Mouse (Mus musculus): ENCODE results near the gene Zmpste24. TPM values are rescaled to one million over a fixed set of nuclear protein-coding genes. Genes with fewer than 3 reads are reported as not detected.
A peak's percentile ranks its signal among the peaks of the same experiment; 100 is the strongest.

Zmpste24 gene
- polyA plus RNA-seq, 1 experiment from 2014 or later = 27.6 TPM

DNA sequence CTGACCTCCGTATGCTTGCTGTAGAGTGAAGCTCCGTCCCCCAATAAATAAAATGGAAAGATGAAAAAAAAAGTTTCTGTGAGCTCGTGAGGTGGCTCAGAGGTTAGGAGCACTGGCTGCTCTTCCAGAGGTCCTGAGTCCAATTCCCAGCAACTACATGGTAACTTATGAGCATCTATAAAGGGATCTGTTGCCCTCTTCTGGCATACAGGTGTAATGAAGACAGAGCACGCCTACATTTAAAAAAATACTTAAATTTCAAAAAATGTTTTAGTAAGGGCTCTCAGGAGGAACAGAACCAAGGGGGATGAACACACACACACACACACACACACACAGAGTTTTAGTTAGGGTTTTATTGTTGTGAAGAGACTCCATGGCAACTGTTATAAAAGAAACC lies 66.6 kb downstream of the Zmpste24 start:
- no peaks in the 10 kb centered on the region for H3K9me3 ChIP-seq (replicated peaks)
- H3K4me2 ChIP-seq (replicated peaks) = no peak overlapping the region
- H3K27ac ChIP-seq (replicated peaks) = no peak overlapping the region
- ATAC-seq (ENCODE audit: insufficient number of reproducible peaks, low FRiP score, low TSS enrichment, low read depth) = no peak
- WGBS = 60% methylated on average over 4 of the region's 4 CpGs
- H3K4me3 ChIP-seq (replicated peaks) = no peak overlapping the region
- H3K36me3 ChIP-seq = no peaks in the 10 kb centered on the region
- no peaks in the 10 kb centered on the region for H3K4me1 ChIP-seq
- no peak overlapping the region for H3K9ac ChIP-seq
- H3K27me3 ChIP-seq = no peaks in the 10 kb centered on the region

DNA sequence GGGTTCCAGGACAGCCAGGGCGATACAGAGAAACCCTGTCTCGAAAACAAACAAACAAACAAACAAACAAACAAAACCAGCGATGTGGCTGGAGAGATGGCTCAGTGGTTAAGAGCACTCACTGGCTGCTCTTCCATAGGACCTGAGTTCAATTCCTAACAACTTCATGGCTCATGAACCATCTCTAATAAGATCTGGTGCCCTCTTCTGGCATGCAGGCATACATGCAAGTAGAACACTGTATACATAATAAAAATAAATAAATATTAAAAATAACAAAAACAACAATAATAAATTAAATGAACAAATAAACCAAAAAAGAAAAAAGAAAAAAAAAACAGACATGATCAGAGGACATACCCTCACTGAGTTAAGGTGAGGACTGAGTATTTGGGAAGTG lies 68.4 kb downstream of the Zmpste24 start:
- ATAC-seq (ENCODE audit: insufficient number of reproducible peaks, low FRiP score, low TSS enrichment, low read depth) = no peak
- no peaks in the 10 kb centered on the region for H3K4me1 ChIP-seq
- H3K9me3 ChIP-seq (replicated peaks) = no peaks in the 10 kb centered on the region
- H3K27ac ChIP-seq (replicated peaks) = no peak overlapping the region
- no peaks in the 10 kb centered on the region for H3K27me3 ChIP-seq
- H3K36me3 ChIP-seq = no peaks in the 10 kb centered on the region
- H3K9ac ChIP-seq = no peak overlapping the region
- H3K4me3 ChIP-seq (replicated peaks) = no peak overlapping the region
- no peak overlapping the region for H3K4me2 ChIP-seq (replicated peaks)
- 73% methylated on average over 3 of the region's 3 CpGs for WGBS

DNA sequence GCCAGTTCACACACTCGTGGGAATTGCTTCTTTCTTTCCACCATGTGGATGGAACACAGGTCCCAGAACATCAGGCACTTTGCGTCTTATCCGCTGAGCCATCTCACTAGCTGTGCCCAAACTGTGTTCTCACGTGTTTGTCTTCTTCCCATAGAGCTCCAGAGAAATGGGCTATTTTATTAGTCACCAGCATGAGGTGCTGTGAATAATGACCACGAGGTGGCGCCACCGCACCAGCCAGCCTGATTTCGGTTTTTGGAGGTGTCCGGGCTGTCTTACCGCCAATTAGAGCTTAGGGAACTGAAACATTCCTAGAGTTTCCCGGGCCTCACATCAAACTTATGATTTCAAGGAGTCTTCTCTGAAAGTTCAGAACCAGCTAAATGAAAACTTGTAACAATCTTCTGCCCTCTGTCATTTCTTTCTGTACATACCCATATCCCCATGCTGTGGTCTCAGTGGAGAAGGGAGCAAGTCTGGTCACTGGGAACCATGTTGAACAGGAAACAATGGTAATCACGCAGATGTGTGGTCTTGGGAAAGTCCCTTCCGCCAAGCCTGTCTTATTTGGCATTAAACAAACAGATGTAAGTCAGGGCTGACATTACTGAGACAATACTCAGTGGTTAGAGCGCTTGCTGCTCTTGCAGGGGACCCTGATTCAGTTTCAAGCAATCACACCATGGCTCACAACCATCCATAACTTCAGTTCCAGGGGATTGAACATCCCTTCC lies 69.2 kb downstream of the Zmpste24 start:
- WGBS = 24% methylated on average over 14 of the region's 14 CpGs
- Histone ChIP-seq H3K4me1 (no peaks in the 10 kb centered on the region), H3K27ac (replicated peaks) (no peak overlapping the region), H3K4me3 (replicated peaks) (no peak overlapping the region), H3K9me3 (replicated peaks) (no peaks in the 10 kb centered on the region), H3K4me2 (replicated peaks) (no peak overlapping the region), H3K27me3 (no peaks in the 10 kb centered on the region), H3K36me3 (no peaks in the 10 kb centered on the region), H3K9ac (no peak overlapping the region)
- ATAC-seq (ENCODE audit: insufficient number of reproducible peaks, low FRiP score, low TSS enrichment, low read depth) = no peak

DNA sequence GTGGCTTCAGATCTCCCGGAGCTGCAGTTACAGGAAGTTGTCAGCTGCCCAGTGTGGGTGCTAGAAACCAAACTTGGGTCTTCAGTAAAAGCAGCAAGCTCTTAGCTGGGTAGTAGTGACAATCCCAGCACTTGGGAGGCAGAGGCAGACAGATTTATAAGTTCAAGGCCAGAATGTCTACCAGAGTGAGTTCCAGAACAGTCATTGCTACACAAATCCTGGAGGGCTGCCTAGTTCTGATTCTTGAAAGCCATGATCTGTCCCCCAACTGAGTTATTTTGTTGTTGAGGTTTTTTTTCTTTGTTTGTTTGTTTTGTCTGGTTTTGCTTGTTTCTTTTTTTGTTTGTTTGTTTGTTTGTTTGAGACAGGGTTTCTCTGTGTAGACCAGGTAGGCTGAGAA lies 69.9 kb downstream of the Zmpste24 start:
- Histone ChIP-seq H3K9ac (no peak overlapping the region), H3K4me3 (replicated peaks) (no peak overlapping the region), H3K27ac (replicated peaks) (no peak overlapping the region), H3K9me3 (replicated peaks) (no peaks in the 10 kb centered on the region), H3K27me3 (no peaks in the 10 kb centered on the region), H3K36me3 (no peaks in the 10 kb centered on the region), H3K4me2 (replicated peaks) (no peak overlapping the region), H3K4me1 (no peaks in the 10 kb centered on the region)
- WGBS = 42% methylated on average over 1 of the region's 1 CpGs
- ATAC-seq (ENCODE audit: insufficient number of reproducible peaks, low FRiP score, low TSS enrichment, low read depth) = no peak

DNA sequence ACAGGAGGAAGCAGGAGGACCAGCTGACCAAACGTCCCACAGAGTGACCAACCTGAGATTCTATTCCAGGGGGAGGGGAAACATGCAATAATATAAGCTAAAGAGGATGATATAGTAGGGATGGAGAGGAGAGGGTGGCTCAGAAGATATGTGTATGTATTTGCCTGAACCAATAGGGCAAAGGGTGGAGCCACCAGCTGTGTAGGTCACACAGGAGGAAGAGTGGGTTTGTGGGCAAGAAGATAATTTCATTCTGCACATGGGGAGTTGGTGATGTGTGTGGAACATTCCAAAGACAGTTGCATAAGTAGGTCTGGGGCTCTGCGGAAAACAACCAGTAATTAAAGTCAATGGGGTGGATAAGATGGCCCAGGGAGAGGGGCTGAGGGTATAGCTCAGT lies 72.4 kb downstream of the Zmpste24 start:
- no peak overlapping the region for H3K4me2 ChIP-seq (replicated peaks)
- no peaks in the 10 kb centered on the region for H3K4me1 ChIP-seq
- H3K9me3 ChIP-seq (replicated peaks) = no peaks in the 10 kb centered on the region
- WGBS = 58% methylated on average over 2 of the region's 2 CpGs
- H3K36me3 ChIP-seq = no peaks in the 10 kb centered on the region
- no peak overlapping the region for H3K4me3 ChIP-seq (replicated peaks)
- no peaks in the 10 kb centered on the region for H3K27me3 ChIP-seq
- no peak for ATAC-seq (ENCODE audit: insufficient number of reproducible peaks, low FRiP score, low TSS enrichment, low read depth)
- no peak overlapping the region for H3K9ac ChIP-seq
- no peak overlapping the region for H3K27ac ChIP-seq (replicated peaks)

DNA sequence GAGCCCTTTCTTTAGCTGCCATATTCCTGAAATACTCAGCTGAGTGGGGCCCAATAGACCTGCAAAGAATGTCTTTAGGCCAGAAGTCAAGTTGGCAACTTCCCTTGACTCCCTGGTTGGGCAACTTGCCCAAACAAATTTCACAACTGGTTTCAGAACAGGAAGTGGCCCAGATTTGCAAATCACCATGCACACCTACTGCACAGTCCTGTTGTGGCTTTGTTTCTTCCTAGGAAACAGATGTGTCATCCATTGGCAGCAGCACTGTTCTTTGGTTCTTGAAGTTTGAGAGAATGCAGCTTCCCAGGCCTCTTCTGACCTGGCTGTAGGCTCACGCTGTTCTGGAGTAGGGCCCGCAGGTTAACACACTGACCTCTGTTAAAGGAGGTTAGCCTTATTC lies 74.1 kb downstream of the Zmpste24 start:
- Histone ChIP-seq H3K36me3 (no peaks in the 10 kb centered on the region), H3K4me2 (replicated peaks) (no peak overlapping the region), H3K4me1 (no peaks in the 10 kb centered on the region), H3K9me3 (replicated peaks) (no peaks in the 10 kb centered on the region), H3K27ac (replicated peaks) (no peak overlapping the region), H3K9ac (no peak overlapping the region), H3K4me3 (replicated peaks) (no peak overlapping the region), H3K27me3 (no peaks in the 10 kb centered on the region)
- 79% methylated on average over 2 of the region's 2 CpGs for WGBS
- ATAC-seq (ENCODE audit: insufficient number of reproducible peaks, low FRiP score, low TSS enrichment, low read depth) = no peak

DNA sequence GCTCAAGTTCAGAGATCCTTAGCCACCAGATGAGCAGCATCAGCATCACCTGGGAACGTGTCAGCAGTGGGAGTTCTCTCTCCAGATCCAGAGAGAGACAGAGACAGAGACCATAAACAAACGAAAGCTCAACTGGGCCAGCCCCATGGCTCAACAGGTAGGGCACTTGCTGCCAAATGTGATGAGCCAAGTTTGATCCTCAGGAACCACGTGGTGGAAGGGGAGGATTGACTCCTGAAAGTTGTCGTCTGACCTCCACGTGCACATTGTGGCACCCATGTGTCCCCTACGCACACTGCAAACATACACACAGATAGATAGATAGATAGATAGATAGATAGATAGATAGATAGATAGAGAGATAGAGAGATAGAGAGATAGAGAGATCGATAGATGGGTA lies 74.6 kb downstream of the Zmpste24 start:
- ATAC-seq (ENCODE audit: insufficient number of reproducible peaks, low FRiP score, low TSS enrichment, low read depth) = no peak
- no peak overlapping the region for H3K4me2 ChIP-seq (replicated peaks)
- no peak overlapping the region for H3K27ac ChIP-seq (replicated peaks)
- no peaks in the 10 kb centered on the region for H3K4me1 ChIP-seq
- no peaks in the 10 kb centered on the region for H3K36me3 ChIP-seq
- H3K27me3 ChIP-seq = no peaks in the 10 kb centered on the region
- 80% methylated on average over 7 of the region's 7 CpGs for WGBS
- no peak overlapping the region for H3K4me3 ChIP-seq (replicated peaks)
- H3K9ac ChIP-seq = no peak overlapping the region
- H3K9me3 ChIP-seq (replicated peaks) = no peaks in the 10 kb centered on the region

DNA sequence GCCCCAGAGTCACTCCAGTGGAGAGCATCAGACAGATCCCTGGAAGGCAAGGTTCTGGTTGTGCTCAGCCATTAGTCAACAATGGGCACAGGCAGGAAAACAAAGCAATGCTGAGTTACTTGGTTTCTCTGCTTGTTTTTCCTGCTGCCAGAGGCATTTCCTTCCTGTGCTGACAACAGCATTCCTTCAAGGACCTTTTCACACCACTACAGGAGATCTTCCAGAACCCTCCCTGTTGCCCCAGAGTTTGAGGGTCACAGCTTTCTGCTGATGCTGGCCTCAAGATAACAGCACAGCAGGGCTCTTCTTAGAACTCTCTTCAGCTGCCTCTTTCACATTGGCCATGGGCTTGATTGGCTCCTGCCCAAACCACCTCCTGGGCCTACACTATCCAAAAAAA lies 76.1 kb downstream of the Zmpste24 start:
- no peaks in the 10 kb centered on the region for H3K27me3 ChIP-seq
- no peak overlapping the region for H3K4me3 ChIP-seq (replicated peaks)
- H3K4me1 ChIP-seq = peaks cover 5% of the 10 kb centered on the region; the same call in 1 of the 2 replicates
- no peaks in the 10 kb centered on the region for H3K9me3 ChIP-seq (replicated peaks)
- ATAC-seq (ENCODE audit: insufficient number of reproducible peaks, low FRiP score, low TSS enrichment, low read depth) = no peak
- H3K4me2 ChIP-seq (replicated peaks) = no peak overlapping the region
- no peaks in the 10 kb centered on the region for H3K36me3 ChIP-seq
- H3K9ac ChIP-seq = no peak overlapping the region
- no peak overlapping the region for H3K27ac ChIP-seq (replicated peaks)

DNA sequence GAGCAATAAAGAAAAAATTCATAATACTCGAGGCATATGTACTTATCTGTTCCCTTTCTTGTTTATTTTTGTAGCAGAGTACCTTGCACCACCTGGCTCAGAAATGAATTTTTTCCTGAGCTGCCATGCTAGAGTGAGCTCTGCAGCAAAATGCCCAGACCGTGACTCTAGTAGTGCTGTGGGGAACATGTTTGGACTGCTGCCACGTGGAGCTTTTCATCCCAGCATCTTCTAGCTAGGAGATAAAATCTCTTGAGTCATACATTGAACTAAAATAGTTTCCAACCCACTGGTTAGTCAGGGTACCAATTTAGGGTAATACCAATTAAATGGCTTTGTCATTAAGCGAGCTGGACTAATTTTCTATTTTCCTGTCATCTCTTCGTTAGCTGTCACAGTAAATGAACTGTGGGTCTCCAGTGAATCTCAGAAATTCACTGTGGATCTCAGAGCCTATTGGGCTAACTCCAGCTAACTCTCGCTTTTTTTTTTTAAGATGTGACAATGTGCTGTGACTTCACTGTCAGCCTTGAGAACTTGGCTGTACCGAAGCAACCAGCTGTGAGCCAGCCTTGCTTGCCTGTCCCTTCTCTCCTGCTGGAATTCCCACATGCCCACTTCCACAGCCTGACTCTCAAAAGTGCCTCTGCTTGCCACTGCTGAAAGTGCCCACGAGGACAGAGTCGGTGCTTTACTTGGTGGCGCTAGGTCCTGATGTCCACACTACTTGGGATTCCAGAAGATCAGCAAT lies 77.8 kb downstream of the Zmpste24 start:
- no peak overlapping the region for H3K4me3 ChIP-seq (replicated peaks)
- ATAC-seq (ENCODE audit: insufficient number of reproducible peaks, low FRiP score, low TSS enrichment, low read depth) = no peak
- H3K27me3 ChIP-seq = no peaks in the 10 kb centered on the region
- no peak overlapping the region for H3K27ac ChIP-seq (replicated peaks)
- no peak overlapping the region for H3K9ac ChIP-seq
- peaks cover 13% of the 10 kb centered on the region for H3K4me1 ChIP-seq
- no peaks in the 10 kb centered on the region for H3K9me3 ChIP-seq (replicated peaks)
- H3K36me3 ChIP-seq = no peaks in the 10 kb centered on the region
- WGBS = 62% methylated on average over 10 of the region's 10 CpGs
- H3K4me2 ChIP-seq (replicated peaks) = no peak overlapping the region

DNA sequence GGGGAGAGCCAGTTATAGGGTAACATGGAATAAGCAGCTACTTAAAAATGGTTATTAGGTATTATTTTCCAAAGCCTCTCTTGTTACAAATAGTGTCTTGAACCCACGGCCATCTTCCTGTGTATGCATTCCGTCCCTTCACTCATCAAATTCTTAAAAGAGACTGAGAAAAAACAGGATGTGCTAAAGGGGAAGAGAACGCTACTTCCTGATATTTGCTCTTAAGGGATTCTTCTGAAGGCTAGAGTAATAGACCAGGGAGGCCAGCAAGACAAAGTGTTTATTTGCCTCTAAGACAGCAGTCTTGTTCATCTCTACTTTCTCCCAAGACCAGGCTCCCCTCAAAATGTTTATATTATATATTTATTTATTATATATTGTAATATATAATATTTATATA lies 79.8 kb downstream of the Zmpste24 start:
- WGBS = 87% methylated on average over 3 of the region's 3 CpGs
- peaks cover 13% of the 10 kb centered on the region for H3K4me1 ChIP-seq
- no peak for ATAC-seq (ENCODE audit: insufficient number of reproducible peaks, low FRiP score, low TSS enrichment, low read depth)

DNA sequence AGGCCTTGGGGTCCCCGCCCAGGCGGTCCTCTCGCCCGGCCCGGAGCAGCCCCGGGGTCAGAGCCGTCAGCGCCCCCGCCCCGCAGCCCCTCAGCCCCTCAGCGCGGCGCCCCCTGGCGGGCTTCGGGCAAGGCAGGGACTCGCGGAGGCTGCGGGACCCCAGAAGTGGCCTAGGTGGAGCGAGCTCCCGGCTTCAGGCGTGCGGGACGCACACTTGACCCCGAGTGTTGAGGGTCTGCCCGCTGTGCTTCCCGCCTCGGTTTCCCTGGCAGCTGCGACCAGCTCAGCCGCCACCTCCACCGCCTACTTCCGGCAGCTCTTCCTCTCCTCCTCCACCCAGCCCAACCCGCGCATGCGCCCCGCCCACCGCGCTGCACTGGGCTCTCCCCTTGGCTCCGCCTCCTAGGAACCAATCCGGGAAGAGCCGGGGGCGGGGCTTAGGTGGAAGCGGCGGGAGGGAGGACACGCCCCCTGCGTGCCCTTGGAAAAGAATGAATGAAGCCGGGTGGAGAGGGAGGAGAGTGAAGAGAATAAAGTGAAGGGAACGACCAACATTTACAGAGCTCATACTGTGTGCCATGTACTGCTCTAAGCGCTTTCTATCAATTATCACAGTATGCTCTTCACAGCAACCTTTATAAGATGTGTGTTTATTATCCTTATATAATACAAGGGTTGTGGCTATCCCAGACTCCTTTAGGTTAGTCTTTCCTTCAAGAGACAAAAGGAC lies 80.9 kb downstream of the Zmpste24 start, which contains the start of gene Smap2:
TSS of gene Smap2 (minus strand) at position 320 of the 730 bp plus-strand sequence.
- WGBS = under 1% methylated on average over 28 of the region's 48 CpGs
- ATAC-seq (ENCODE audit: insufficient number of reproducible peaks, low FRiP score, low TSS enrichment, low read depth) = peak; percentile 97
- peak within 1 kb of the TSS; percentile 65 for H3K27ac ChIP-seq (replicated peaks)

More for the DNA sequence above, 79.8 kb downstream of the Zmpste24 start:
- H3K27me3 ChIP-seq = no peaks in the 10 kb centered on the region
- H3K27ac ChIP-seq (replicated peaks) = no peak overlapping the region
- H3K36me3 ChIP-seq = no peaks in the 10 kb centered on the region
- H3K9me3 ChIP-seq (replicated peaks) = no peaks in the 10 kb centered on the region
- no peak overlapping the region for H3K9ac ChIP-seq
- no peak overlapping the region for H3K4me3 ChIP-seq (replicated peaks)
- no peak overlapping the region for H3K4me2 ChIP-seq (replicated peaks)

More for the DNA sequence above, 80.9 kb downstream of the Zmpste24 start, which contains the start of gene Smap2:
- Histone ChIP-seq H3K36me3 (no peaks in the 10 kb centered on the region), H3K9ac (peak within 1 kb of the TSS; percentile 58), H3K27me3 (no peaks in the 10 kb centered on the region), H3K4me1 (peaks cover 13% of the 10 kb centered on the region), H3K4me3 (replicated peaks) (peak within 1 kb of the TSS; percentile 84), H3K9me3 (replicated peaks) (no peaks in the 10 kb centered on the region), H3K4me2 (replicated peaks) (peak within 1 kb of the TSS; percentile 87)

Measured in embryonic facial prominence, embryonic 15.5 days (tissue).